Mouse (Mus musculus) midbrain, embryonic 11.5 days (tissue): ENCODE results near the gene Dnajc6. TPM values are rescaled to one million over a fixed set of nuclear protein-coding genes. Genes with fewer than 3 reads are reported as not detected.

Experiments used
- ATAC-seq: fragments of 200-750 bp; cut with Nextera tagmentation; 2 replicates; pipeline ENCODE4 v1.8.0; 2017; ENCODE audit warnings: moderate TSS enrichment, moderate library complexity; ENCODE audit not compliant: low FRiP score
- DNase-seq: peaks from one replicate; pipeline ENCODE4 v3.0.0; 2015; ENCODE audit warnings: low spot score; ENCODE audit errors: missing footprints
- H3K27ac ChIP-seq: fragments of 300-500 bp; sonication (generic); 2 replicates; pipeline ENCODE4 v1.5.1; 2014; ENCODE audit warnings: low read depth, low read length
- H3K27me3 ChIP-seq: fragments of 300-500 bp; sonication (generic); 2 replicates; pipeline ENCODE4 v1.6.1; 2014; ENCODE audit warnings: mild to moderate bottlenecking, low read length, moderate library complexity, mixed read lengths; ENCODE audit not compliant: control insufficient read depth, insufficient read depth
- H3K36me3 ChIP-seq: fragments of 300-500 bp; sonication (generic); 2 replicates; pipeline ENCODE4 v1.6.1; 2014; ENCODE audit warnings: mild to moderate bottlenecking, low read length, moderate library complexity, mixed read lengths; ENCODE audit not compliant: control insufficient read depth, insufficient read depth
- H3K4me1 ChIP-seq: fragments of 300-500 bp; sonication (generic); 2 replicates; pipeline ENCODE4 v1.6.1; 2014; ENCODE audit warnings: low read length; ENCODE audit not compliant: control insufficient read depth, insufficient read depth
- H3K4me2 ChIP-seq: fragments of 300-500 bp; sonication (generic); 2 replicates; pipeline ENCODE4 v1.6.1; 2014; ENCODE audit warnings: mild to moderate bottlenecking, moderate library complexity
- H3K4me3 ChIP-seq: fragments of 300-500 bp; sonication (generic); 2 replicates; pipeline ENCODE4 v1.5.1; 2014; ENCODE audit warnings: low read depth, low read length
- H3K9ac ChIP-seq: fragments of 300-500 bp; sonication (generic); 2 replicates; pipeline ENCODE4 v1.6.1; 2014; ENCODE audit warnings: low read length
- H3K9me3 ChIP-seq: fragments of 300-500 bp; sonication (generic); 2 replicates; pipeline ENCODE4 v1.6.1; 2016; ENCODE audit warnings: low read length; ENCODE audit not compliant: control insufficient read depth
- WGBS: fragments of 180-500 bp; shearing (Covaris S2); extraction: QIAGEN DNeasy Blood & Tissue Kit; methylation state at CpG from one replicate; pipeline ENCODE4 v1.1.7; 2014; 5-methylcytosine and 5-hydroxymethylcytosine counted together
- polyA plus RNA-seq: library from polyadenylated mRNA; unstranded; fragments of >200 nt; fragmentation: Nextera tagmentation; extraction: Ambion mirVana; gene quantifications from 2 replicates; pipeline ENCODE4 v1.2.1, GENCODE M21; 2014

Dnajc6 gene
- polyA plus RNA-seq, 1 experiment from 2014 or later = 4.3 TPM

GRCm38 (mm10) chr4:101496188-101496533 is 287 bp upstream of the Dnajc6 start:
- peak overlapping the region; percentile 57 for H3K9ac ChIP-seq
- peaks cover 4% of the 10 kb centered on the region for H3K4me1 ChIP-seq
- no peaks in the 10 kb centered on the region for H3K36me3 ChIP-seq
- H3K27ac ChIP-seq = no peak overlapping the region
- no peaks in the 10 kb centered on the region for H3K9me3 ChIP-seq
- no peak for ATAC-seq
- H3K4me3 ChIP-seq = peak overlapping the region; percentile 59
- WGBS = 1% methylated on average over 28 of the region's 28 CpGs
- peak overlapping the region; percentile 96 for H3K4me2 ChIP-seq
- no peak for DNase-seq
- H3K27me3 ChIP-seq = peaks cover 38% of the 10 kb centered on the region

GRCm38 (mm10) chr4:101497336-101497735 is 888 bp downstream of the Dnajc6 start:
- peak overlapping the region; percentile 59 for H3K4me3 ChIP-seq
- 5% methylated on average over 14 of the region's 14 CpGs for WGBS

GRCm38 (mm10) chr4:101504470-101505007 is 8.1 kb downstream of the Dnajc6 start:
- no peak overlapping the region for H3K4me2 ChIP-seq
- H3K27ac ChIP-seq = no peak overlapping the region
- no peak overlapping the region for H3K4me3 ChIP-seq
- H3K36me3 ChIP-seq = no peaks in the 10 kb centered on the region
- peaks cover 3% of the 10 kb centered on the region; the same call in 1 of the 2 replicates for H3K4me1 ChIP-seq
- no peak for ATAC-seq
- 60% methylated on average over 7 of the region's 7 CpGs for WGBS
- H3K27me3 ChIP-seq = no peaks in the 10 kb centered on the region; the same call in 1 of the 2 replicates
- H3K9me3 ChIP-seq = no peaks in the 10 kb centered on the region
- DNase-seq = peak; percentile 81
- no peak overlapping the region for H3K9ac ChIP-seq

More at GRCm38 (mm10) chr4:101497336-101497735, 888 bp downstream of the Dnajc6 start:
- Histone ChIP-seq H3K9ac (no peak overlapping the region; the same call in 1 of the 2 replicates), H3K27me3 (peaks cover 38% of the 10 kb centered on the region), H3K4me2 (peak overlapping the region; percentile 96), H3K36me3 (no peaks in the 10 kb centered on the region), H3K4me1 (peaks cover 4% of the 10 kb centered on the region), H3K9me3 (no peaks in the 10 kb centered on the region), H3K27ac (no peak overlapping the region)
- ATAC-seq (no peak), DNase-seq (peak; percentile 94)

GRCm38 (mm10) chr4:101505966-101506365 is 9.5 kb downstream of the Dnajc6 start:
- Histone ChIP-seq H3K4me1 (peaks cover 3% of the 10 kb centered on the region; the same call in 1 of the 2 replicates), H3K27ac (no peak overlapping the region), H3K9me3 (no peaks in the 10 kb centered on the region), H3K4me2 (no peak overlapping the region), H3K4me3 (no peak overlapping the region), H3K9ac (no peak overlapping the region), H3K36me3 (no peaks in the 10 kb centered on the region), H3K27me3 (no peaks in the 10 kb centered on the region; the same call in 1 of the 2 replicates)
- 80% methylated on average over 2 of the region's 2 CpGs for WGBS
- no peak for DNase-seq
- no peak for ATAC-seq

GRCm38 (mm10) chr4:101506372-101506771 is 9.9 kb downstream of the Dnajc6 start:
- peaks cover 3% of the 10 kb centered on the region; the same call in 1 of the 2 replicates for H3K4me1 ChIP-seq
- no peaks in the 10 kb centered on the region; the same call in 1 of the 2 replicates for H3K27me3 ChIP-seq
- no peaks in the 10 kb centered on the region for H3K9me3 ChIP-seq
- no peaks in the 10 kb centered on the region for H3K36me3 ChIP-seq
- H3K4me2 ChIP-seq = no peak overlapping the region
- no peak overlapping the region for H3K27ac ChIP-seq
- no peak overlapping the region for H3K4me3 ChIP-seq
- no peak overlapping the region for H3K9ac ChIP-seq
- no peak for DNase-seq
- no peak for ATAC-seq

- 10% methylated on average over 24 of the region's 24 CpGs for WGBS
- Histone ChIP-seq H3K4me3 (peak overlapping the region; percentile 41), H3K36me3 (no peaks in the 10 kb centered on the region), H3K4me2 (peak overlapping the region; percentile 69), H3K9me3 (no peaks in the 10 kb centered on the region), H3K4me1 (peaks cover 3% of the 10 kb centered on the region; the same call in 1 of the 2 replicates), H3K9ac (peak overlapping the region; percentile 49; the same call in 1 of the 2 replicates), H3K27ac (no peak overlapping the region), H3K27me3 (no peaks in the 10 kb centered on the region; the same call in 1 of the 2 replicates)
- peak; percentile 98 for DNase-seq
- peak; percentile 56 for ATAC-seq
Measured at GRCm38 (mm10) chr4:101507571-101508422, 11.3 kb downstream of the Dnajc6 start.

GRCm38 (mm10) chr4:101508431-101508830 is 12.0 kb downstream of the Dnajc6 start:
- Histone ChIP-seq H3K4me3 (peak overlapping the region; percentile 29), H3K36me3 (no peaks in the 10 kb centered on the region), H3K4me2 (peak overlapping the region; percentile 69), H3K27ac (no peak overlapping the region), H3K9me3 (no peaks in the 10 kb centered on the region), H3K9ac (peak overlapping the region; percentile 50), H3K4me1 (peaks cover 3% of the 10 kb centered on the region; the same call in 1 of the 2 replicates), H3K27me3 (no peaks in the 10 kb centered on the region; the same call in 1 of the 2 replicates)
- 2% methylated on average over 10 of the region's 10 CpGs for WGBS
- no peak for ATAC-seq
- no peak for DNase-seq

- H3K27me3 ChIP-seq = no peaks in the 10 kb centered on the region; the same call in 1 of the 2 replicates
- H3K4me2 ChIP-seq = peak overlapping the region; percentile 69
- ATAC-seq (peak; percentile 72), DNase-seq (peak; percentile 89)
- H3K27ac ChIP-seq = no peak overlapping the region
- H3K9me3 ChIP-seq = no peaks in the 10 kb centered on the region
- no peaks in the 10 kb centered on the region for H3K36me3 ChIP-seq
- H3K4me3 ChIP-seq = peak overlapping the region; percentile 29
- H3K9ac ChIP-seq = peak overlapping the region; percentile 50
- WGBS = 4% methylated on average over 30 of the region's 30 CpGs
- H3K4me1 ChIP-seq = peaks cover 3% of the 10 kb centered on the region; the same call in 1 of the 2 replicates
Measured at GRCm38 (mm10) chr4:101508851-101509577, 12.6 kb downstream of the Dnajc6 start.
